Mouse (Mus musculus): ENCODE data around the gene Cav1. TPM values are rescaled to one million over a fixed set of nuclear protein-coding genes. Genes with fewer than 3 reads are reported as not detected.

Cav1 gene
- polyA plus RNA-seq, 1 experiment from 2014 or later: 27.5 TPM

DNA sequence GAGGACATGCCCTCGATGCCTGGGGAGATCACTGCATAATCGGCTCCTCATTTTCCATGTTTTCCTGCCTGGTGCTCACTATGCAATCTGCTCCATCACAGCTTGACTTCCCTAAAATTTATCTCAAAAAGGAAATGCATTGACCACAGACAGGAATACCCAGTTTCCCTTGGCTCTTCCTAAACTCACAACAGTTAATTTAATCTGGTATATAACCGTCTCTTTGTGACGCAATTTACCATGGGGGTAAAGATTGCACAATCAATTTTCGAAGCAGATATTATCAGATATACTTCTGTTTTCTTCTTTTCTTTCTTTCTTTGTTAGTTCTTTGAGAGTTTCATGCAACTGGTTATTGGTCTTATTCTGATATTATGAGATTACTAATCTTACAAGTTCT is 79.4 kb downstream of the Cav1 start:
- WGBS: 88% methylated on average over 5 of the region's 5 CpGs
- no peaks in the 10 kb centered on the region for H3K27me3 ChIP-seq (ENCODE audit: control insufficient read depth, insufficient read depth, low read length)

DNA sequence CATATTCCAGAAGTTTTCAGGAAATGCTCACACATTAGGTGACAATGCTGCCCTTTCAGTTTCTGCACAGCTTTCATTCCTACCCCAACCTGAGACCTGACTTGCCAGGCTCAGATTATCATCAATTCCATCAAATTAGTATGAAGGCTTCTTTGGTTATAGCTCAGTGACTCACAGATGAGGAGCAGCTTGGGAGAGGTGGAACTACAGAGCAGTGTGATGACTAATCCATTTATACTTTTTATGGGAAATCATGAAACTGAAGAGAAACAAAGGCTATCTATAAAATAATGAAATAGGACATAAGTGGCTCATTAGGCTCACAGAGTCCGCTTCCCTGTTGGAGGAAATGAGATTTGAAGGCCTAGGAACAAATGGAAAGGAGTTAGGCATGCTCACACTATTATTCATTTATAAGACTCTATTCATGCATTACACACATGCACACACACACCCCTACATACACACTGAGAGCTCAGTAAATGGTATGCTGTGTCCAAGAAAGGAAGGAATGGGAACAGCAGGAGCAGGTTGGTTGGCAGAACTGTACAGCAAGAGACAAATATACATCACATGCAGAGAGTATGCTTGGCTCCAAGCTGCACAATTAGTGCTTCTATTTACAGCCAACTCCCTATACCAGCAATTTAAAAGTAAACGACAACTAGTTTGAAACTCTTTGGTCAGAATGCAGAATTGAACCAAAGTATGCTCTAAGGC is 82.0 kb downstream of the Cav1 start:
- WGBS: 78% methylated on average over 2 of the region's 2 CpGs
- no peak for ATAC-seq (ENCODE audit: low FRiP score)

More for the DNA sequence above, 79.4 kb downstream of the Cav1 start:
- Histone ChIP-seq H3K9me3 (ENCODE audit: control insufficient read depth, low read length) (no peaks in the 10 kb centered on the region), H3K9ac (no peak overlapping the region), H3K4me1 (replicated peaks; ENCODE audit: control insufficient read depth, insufficient read depth, low read length) (no peaks in the 10 kb centered on the region), H3K27ac (no peak overlapping the region), H3K36me3 (replicated peaks; ENCODE audit: control insufficient read depth, insufficient read depth) (no peaks in the 10 kb centered on the region), H3K4me2 (replicated peaks) (no peak overlapping the region), H3K4me3 (replicated peaks; ENCODE audit: low read length) (no peak overlapping the region)
- DNase-seq (ENCODE audit: low spot score) (no peak), ATAC-seq (ENCODE audit: low FRiP score) (no peak)

More for the DNA sequence above, 82.0 kb downstream of the Cav1 start:
- H3K9me3 ChIP-seq (ENCODE audit: control insufficient read depth, low read length): no peaks in the 10 kb centered on the region
- H3K4me1 ChIP-seq (replicated peaks; ENCODE audit: control insufficient read depth, insufficient read depth, low read length): no peaks in the 10 kb centered on the region
- no peaks in the 10 kb centered on the region for H3K36me3 ChIP-seq (replicated peaks; ENCODE audit: control insufficient read depth, insufficient read depth)
- H3K4me2 ChIP-seq (replicated peaks): no peak overlapping the region
- no peaks in the 10 kb centered on the region for H3K27me3 ChIP-seq (ENCODE audit: control insufficient read depth, insufficient read depth, low read length)
- H3K27ac ChIP-seq: no peak overlapping the region
- H3K9ac ChIP-seq: no peak overlapping the region
- no peak overlapping the region for H3K4me3 ChIP-seq (replicated peaks; ENCODE audit: low read length)
- DNase-seq (ENCODE audit: low spot score): no peak

Other genes starting within 250 kb of the Cav1 start
- 69.5 and 72.9 TPM in 2 replicates for gene Tes, start 241.2 kb upstream of the Cav1 start, polyA plus RNA-seq (2014; fragmentation: Nextera tagmentation; extraction: Ambion mirVana)
- 19.4 and 24.1 TPM in 2 replicates for gene Cav2, start 25.1 kb upstream of the Cav1 start, polyA plus RNA-seq (2014; fragmentation: Nextera tagmentation; extraction: Ambion mirVana)
- 3.8 and 4.2 TPM in 2 replicates for gene Met, start 157.5 kb downstream of the Cav1 start, polyA plus RNA-seq (2014; fragmentation: Nextera tagmentation; extraction: Ambion mirVana)

Measured in hindbrain, embryonic 14.5 days (tissue).